Mouse (Mus musculus) kidney, adult 2 months (tissue): Measurements from ENCODE around the gene Kcnj4. TPM values are rescaled to one million over a fixed set of nuclear protein-coding genes. Genes with fewer than 3 reads are reported as not detected.

Experiments
- DNase-seq: peaks from one replicate; pipeline ENCODE4 v3.0.0; 2021
- H3K27ac ChIP-seq: fragments of 200-500 bp; 2 replicates; pipeline ENCODE4 v1.5.1; 2012; ENCODE audit warnings: low read depth, low read length, control low read depth, inconsistent platforms; ENCODE audit not compliant: insufficient read depth
- H3K27me3 ChIP-seq: fragments of 200-500 bp; replicated peaks from 2 replicates; pipeline ENCODE4 v1.6.1; 2012; ENCODE audit warnings: mild to moderate bottlenecking, moderate library complexity, low read length, inconsistent platforms; ENCODE audit not compliant: control insufficient read depth, insufficient read depth
- H3K36me3 ChIP-seq: fragments of 200-500 bp; 2 replicates; pipeline ENCODE4 v1.6.1; 2012; ENCODE audit warnings: mild to moderate bottlenecking, moderate library complexity, low read length, inconsistent platforms; ENCODE audit not compliant: control insufficient read depth, insufficient read depth
- H3K4me1 ChIP-seq: fragments of 200-500 bp; 2 replicates; pipeline ENCODE4 v1.6.1; 2011; ENCODE audit warnings: low read length; ENCODE audit not compliant: control insufficient read depth, insufficient read depth
- H3K4me3 ChIP-seq: fragments of 200-500 bp; 2 replicates; pipeline ENCODE4 v1.5.1; 2011; ENCODE audit warnings: mild to moderate bottlenecking, low read depth, low read length, control low read depth; ENCODE audit not compliant: insufficient read depth
- CTCF ChIP-seq: fragments of 200-500 bp; conservative IDR thresholded peaks from 2 replicates; pipeline ENCODE4 v1.5.1; 2011; ENCODE audit warnings: low read depth, mild to moderate bottlenecking, control low read depth, low read length, moderate library complexity, mixed read lengths; ENCODE audit not compliant: insufficient read depth, insufficient read length
- POLR2A ChIP-seq: fragments of 200-500 bp; IDR thresholded peaks from one replicate; pipeline ENCODE4 v1.6.1; 2011; ENCODE audit warnings: low read depth, low read length, control low read depth
- WGBS: fragments of 180-500 bp; shearing (Covaris S2); methylation state at CpG from one replicate; pipeline ENCODE4 v1.1.7; 2018; 5-methylcytosine and 5-hydroxymethylcytosine counted together
- polyA plus RNA-seq: library from polyadenylated mRNA; depleted of rRNA; stranded (reverse); fragments of >200 nt; gene quantifications from 2 replicates; pipeline ENCODE4 v1.2.3, GENCODE M21; 2012

Kcnj4 gene
- polyA plus RNA-seq, 1 experiment: 0.05 TPM

GRCm38 (mm10) chr15:79510425-79510824 lies 5.4 kb upstream of the Kcnj4 start:
- TF ChIP-seq POLR2A (no peak), CTCF (no peak)
- Histone ChIP-seq H3K4me1 (no peaks in the 10 kb centered on the region; the same call in 1 of the 2 replicates), H3K27me3 (peaks cover 2% of the 10 kb centered on the region; the same call in 1 of the 2 replicates), H3K36me3 (no peaks in the 10 kb centered on the region), H3K4me3 (no peak overlapping the region), H3K27ac (no peak overlapping the region)
- no peak for DNase-seq
- WGBS: 90% methylated on average over 7 of the region's 7 CpGs

GRCm38 (mm10) chr15:79509998-79510397 lies 5.0 kb upstream of the Kcnj4 start:
- 68% methylated on average over 6 of the region's 6 CpGs for WGBS

GRCm38 (mm10) chr15:79507055-79507828 lies 2.2 kb upstream of the Kcnj4 start:
- no peak overlapping the region for H3K4me3 ChIP-seq
- no peaks in the 10 kb centered on the region for H3K36me3 ChIP-seq
- no peak overlapping the region for H3K27ac ChIP-seq
- peak; percentile 83 for DNase-seq
- TF ChIP-seq POLR2A: no peak
- no peak for TF ChIP-seq CTCF
- WGBS: 53% methylated on average over 31 of the region's 31 CpGs
- H3K27me3 ChIP-seq: peaks cover 5% of the 10 kb centered on the region; the same call in 1 of the 2 replicates
- H3K4me1 ChIP-seq: peaks cover 2% of the 10 kb centered on the region; the same call in 1 of the 2 replicates

More at GRCm38 (mm10) chr15:79509998-79510397, 5.0 kb upstream of the Kcnj4 start:
- Histone ChIP-seq H3K4me3 (no peak overlapping the region), H3K27me3 (peaks cover 5% of the 10 kb centered on the region; the same call in 1 of the 2 replicates), H3K36me3 (no peaks in the 10 kb centered on the region), H3K27ac (no peak overlapping the region), H3K4me1 (peaks cover under 1% of the 10 kb centered on the region; the same call in 1 of the 2 replicates)
- DNase-seq: no peak
- TF ChIP-seq POLR2A: no peak
- no peak for TF ChIP-seq CTCF

DNA sequence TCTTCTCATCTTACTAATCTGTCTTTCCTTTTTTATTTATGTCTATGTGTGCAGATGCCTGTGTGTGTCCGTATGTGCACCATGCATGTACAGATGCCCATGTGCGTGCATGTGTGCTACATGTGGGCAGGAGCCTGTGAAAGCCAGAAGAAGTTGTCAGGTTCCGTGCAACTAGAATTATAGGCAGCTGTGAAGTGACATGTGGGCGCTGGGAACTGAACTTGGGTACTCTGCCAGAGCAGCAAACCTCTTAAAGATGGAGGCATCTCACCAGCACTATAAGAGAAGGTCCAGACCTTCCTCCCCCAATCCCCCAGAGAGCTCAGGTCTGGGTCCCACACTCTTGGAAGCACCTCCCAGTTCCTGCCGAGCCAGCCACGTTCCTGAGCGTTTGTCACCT lies 1.4 kb upstream of the Kcnj4 start:
- H3K27ac ChIP-seq: no peak overlapping the region
- peaks cover 2% of the 10 kb centered on the region; the same call in 1 of the 2 replicates for H3K4me1 ChIP-seq
- 51% methylated on average over 7 of the region's 7 CpGs for WGBS
- H3K27me3 ChIP-seq: peaks cover 5% of the 10 kb centered on the region; the same call in 1 of the 2 replicates
- DNase-seq: no peak
- no peak overlapping the region for H3K4me3 ChIP-seq
- no peaks in the 10 kb centered on the region for H3K36me3 ChIP-seq
- no peak for TF ChIP-seq CTCF

- DNase-seq: peak; percentile 61
- under 1% methylated on average over 69 of the region's 71 CpGs for WGBS
- H3K27ac ChIP-seq: no peak overlapping the region
Observed at GRCm38 (mm10) chr15:79505616-79506283, 709 bp upstream of the Kcnj4 start.

GRCm38 (mm10) chr15:79503438-79503837 lies 1.6 kb downstream of the Kcnj4 start:
- H3K27me3 ChIP-seq: peaks cover 5% of the 10 kb centered on the region; the same call in 1 of the 2 replicates
- no peak overlapping the region for H3K4me3 ChIP-seq
- DNase-seq: no peak
- no peak overlapping the region for H3K27ac ChIP-seq
- peaks cover 2% of the 10 kb centered on the region; the same call in 1 of the 2 replicates for H3K4me1 ChIP-seq
- no peak for TF ChIP-seq POLR2A
- TF ChIP-seq CTCF: no peak
- no peaks in the 10 kb centered on the region for H3K36me3 ChIP-seq
- 65% methylated on average over 5 of the region's 5 CpGs for WGBS

More at GRCm38 (mm10) chr15:79505616-79506283, 709 bp upstream of the Kcnj4 start:
- peaks cover 5% of the 10 kb centered on the region; the same call in 1 of the 2 replicates for H3K27me3 ChIP-seq
- peak overlapping the region; percentile 47 for H3K4me3 ChIP-seq
- H3K4me1 ChIP-seq: peaks cover 2% of the 10 kb centered on the region; the same call in 1 of the 2 replicates
- H3K36me3 ChIP-seq: no peaks in the 10 kb centered on the region
- TF ChIP-seq POLR2A: no peak
- TF ChIP-seq CTCF: no peak
